Mouse (Mus musculus) gastrocnemius, adult 2 months (tissue): ENCODE data around the gene Pla1a. TPM values are rescaled to one million over a fixed set of nuclear protein-coding genes. Genes with fewer than 3 reads are reported as not detected.

Experiments
- DNase-seq: peaks from one replicate; pipeline ENCODE4 v3.0.0; 2022
- H3K27ac ChIP-seq: fragments of 200-600 bp; 2 replicates; pipeline ENCODE4 v1.8.1; 2022; ENCODE audit warnings: mild to moderate bottlenecking
- H3K4me3 ChIP-seq: fragments of 200-600 bp; 2 replicates; pipeline ENCODE4 v1.8.1; 2022; ENCODE audit warnings: mild to moderate bottlenecking, moderate library complexity
- CTCF ChIP-seq: fragments of 200-600 bp; IDR thresholded peaks from 2 replicates; pipeline ENCODE4 v1.8.1; 2022; ENCODE audit warnings: antibody characterized with exemption, mild to moderate bottlenecking, moderate library complexity
- intact Hi-C: fragments of 180-260 bp; cut with DNase I; formaldehyde crosslinking; loops from one replicate; pipeline ENCODE4 v1.15.1; 2025
- total RNA-seq, 2 experiments: library from RNA; stranded (reverse); gene quantifications; 2 replicates each; pipeline ENCODE4 v1.2.3; 2021

Gene Pla1a
- total RNA-seq, 2 experiments from 2014 or later, result 5.3 to 6.3 TPM

DNA sequence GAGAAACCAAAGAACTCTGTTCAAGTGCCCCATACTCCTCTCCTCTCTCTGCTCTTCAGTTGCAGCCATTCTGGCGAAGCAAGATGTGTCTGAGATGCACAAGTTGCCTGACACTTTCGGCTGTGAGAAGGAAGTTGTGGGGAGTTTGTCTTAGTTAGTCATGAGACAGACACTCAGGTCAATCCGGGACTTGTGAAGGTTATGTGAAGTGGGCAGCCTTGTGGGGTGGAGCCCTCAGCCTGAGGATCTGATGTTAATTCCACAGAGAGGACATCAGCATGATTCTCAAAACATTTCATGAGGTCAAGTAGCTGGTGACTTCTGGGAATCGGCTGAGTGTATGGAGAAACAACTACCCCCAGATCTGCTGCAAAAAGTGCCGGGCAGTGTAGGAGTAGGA is 8.7 kb upstream of the Pla1a start:
- intact Hi-C loops, result no loop called here
- DNase-seq, result no peak
- H3K27ac ChIP-seq, result no peak overlapping the region
- H3K4me3 ChIP-seq, result no peak overlapping the region
- TF ChIP-seq CTCF, result no peak

- DNase-seq, result no peak
- no peak for TF ChIP-seq CTCF
- no peak overlapping the region for H3K27ac ChIP-seq
- intact Hi-C loops, result no loop called here
- H3K4me3 ChIP-seq, result no peak overlapping the region
Measured at GRCm38 (mm10) chr16:38440403-38440802, 7.5 kb upstream of the Pla1a start.

DNA sequence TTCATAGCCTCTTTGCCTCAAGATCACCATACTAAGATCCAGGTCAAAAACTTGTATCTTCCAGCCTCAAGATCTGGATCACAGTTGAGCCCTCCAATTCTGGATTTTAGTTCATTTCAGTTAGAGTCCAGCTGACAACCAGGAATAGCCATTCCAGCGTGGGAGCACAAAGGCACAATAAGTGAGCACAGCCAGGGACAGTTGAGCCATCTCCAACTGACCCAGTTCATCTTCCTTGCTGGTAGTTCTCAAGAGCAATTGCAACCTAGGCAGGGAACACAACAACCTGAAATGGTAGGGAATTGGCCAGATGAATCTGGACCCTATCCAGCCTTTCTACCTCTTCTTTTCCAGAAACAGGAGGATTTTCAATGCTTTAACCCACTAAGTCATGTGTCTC is 6.2 kb upstream of the Pla1a start:
- Histone ChIP-seq H3K4me3 (no peak overlapping the region), H3K27ac (no peak overlapping the region)
- no peak for TF ChIP-seq CTCF
- intact Hi-C loops, result no loop called here
- no peak for DNase-seq

GRCm38 (mm10) chr16:38434295-38434795 is 1.4 kb upstream of the Pla1a start:
- no peak overlapping the region for H3K27ac ChIP-seq
- no peak for TF ChIP-seq CTCF
- no peak overlapping the region for H3K4me3 ChIP-seq
- intact Hi-C loops, result no loop called here
- DNase-seq, result no peak

DNA sequence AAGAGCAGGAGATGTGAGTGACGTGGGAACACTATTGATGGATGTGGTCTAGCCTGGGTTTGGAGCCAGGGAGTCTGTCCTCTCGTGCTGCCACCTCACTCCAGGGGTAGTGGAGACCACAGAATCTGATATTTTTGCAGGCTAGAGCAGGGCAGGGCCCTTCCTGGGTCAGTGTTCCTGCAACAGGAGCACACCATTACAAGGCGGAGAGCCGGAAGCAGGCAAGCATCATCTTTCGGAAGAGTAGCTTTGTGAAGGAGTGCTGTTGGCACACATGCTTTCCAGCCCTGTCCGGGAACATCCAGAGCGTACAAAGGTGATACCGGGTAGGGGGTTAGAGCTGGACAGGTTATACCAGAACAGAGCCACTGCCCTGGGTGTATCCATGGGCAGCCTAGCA is 569 bp upstream of the Pla1a start:
- TF ChIP-seq CTCF, result no peak
- Histone ChIP-seq H3K27ac (peak overlapping the region; percentile 73; the same call in 1 of the 2 replicates), H3K4me3 (no peak overlapping the region)
- intact Hi-C loops, result no loop called here
- DNase-seq, result no peak

DNA sequence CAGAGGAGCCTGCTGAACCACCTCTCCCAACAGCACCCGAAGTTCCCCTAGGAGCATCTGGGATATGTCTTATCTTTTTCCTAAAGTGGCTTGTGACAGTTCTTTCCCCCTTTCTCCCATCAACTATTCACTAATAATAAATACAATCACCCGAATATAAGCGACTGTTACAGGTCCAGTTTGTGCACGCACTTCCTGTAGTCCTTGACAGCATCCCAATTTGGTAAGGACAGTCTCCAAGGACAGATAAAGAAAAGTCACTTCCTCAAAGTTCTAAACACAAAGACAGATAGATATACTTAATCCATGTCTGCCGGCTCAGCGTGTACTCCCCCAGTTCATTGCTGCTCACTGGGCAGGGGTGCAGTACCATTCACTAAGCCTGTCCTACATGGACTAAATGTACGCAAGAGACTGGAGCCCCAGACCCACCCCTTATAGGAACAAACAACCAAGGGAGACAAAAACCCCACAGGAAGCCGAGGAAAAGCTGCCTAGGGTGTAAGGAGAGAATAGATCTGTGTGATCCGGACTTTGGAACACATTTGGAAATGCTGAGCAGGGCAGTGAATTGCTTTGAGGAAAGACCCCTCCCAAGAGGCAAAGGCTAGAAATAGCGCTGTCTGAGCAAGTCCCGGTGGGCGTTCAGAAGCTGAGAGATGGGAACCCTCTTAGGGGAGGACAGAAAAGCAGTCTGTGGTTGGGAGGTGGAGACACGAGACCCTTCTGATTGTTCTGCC is 1.3 kb downstream of the Pla1a start:
- intact Hi-C loops, result no loop called here
- Histone ChIP-seq H3K27ac (peak overlapping the region; percentile 73), H3K4me3 (peak overlapping the region; percentile 54)
- TF ChIP-seq CTCF, result no peak
- no peak for DNase-seq

- no peak for TF ChIP-seq CTCF
- DNase-seq, result no peak
- intact Hi-C loops, result no loop called here
- Histone ChIP-seq H3K27ac (peak overlapping the region; percentile 4; the same call in 1 of the 2 replicates), H3K4me3 (no peak overlapping the region)
Measured at GRCm38 (mm10) chr16:38425799-38426198, 7.1 kb downstream of the Pla1a start.

- peak overlapping the region; percentile 28; the same call in 1 of the 2 replicates for H3K27ac ChIP-seq
- intact Hi-C loops, result no loop called here
- no peak overlapping the region for H3K4me3 ChIP-seq
- TF ChIP-seq CTCF, result no peak
- DNase-seq, result no peak
Measured at GRCm38 (mm10) chr16:38425374-38425773, 7.6 kb downstream of the Pla1a start.

DNA sequence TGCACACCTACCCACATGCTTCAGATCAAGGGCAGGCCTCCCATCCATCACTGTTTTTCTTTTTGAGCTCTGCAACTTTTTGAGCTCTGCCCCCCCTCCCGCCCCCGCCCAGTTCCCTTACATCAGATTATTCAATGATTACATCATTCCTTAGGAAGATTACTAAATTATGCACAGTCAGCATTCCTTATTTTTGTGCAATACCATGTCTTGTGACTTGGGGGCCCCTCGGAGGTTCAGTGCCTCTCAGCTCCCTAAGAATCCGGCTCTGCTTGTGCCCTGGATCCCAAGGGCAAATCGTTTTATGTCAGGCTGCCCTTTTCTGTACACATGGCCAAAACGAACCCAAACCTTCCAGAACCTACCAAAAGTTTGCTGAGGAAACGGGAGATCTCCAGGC is 18.0 kb downstream of the Pla1a start:
- Histone ChIP-seq H3K27ac (no peak overlapping the region), H3K4me3 (no peak overlapping the region)
- no peak for TF ChIP-seq CTCF
- intact Hi-C loops, result no loop called here
- no peak for DNase-seq

- intact Hi-C loops, result no loop called here
- Histone ChIP-seq H3K27ac (no peak overlapping the region), H3K4me3 (no peak overlapping the region)
- no peak for DNase-seq
- no peak for TF ChIP-seq CTCF
Measured at GRCm38 (mm10) chr16:38408416-38408815, 24.5 kb downstream of the Pla1a start.

- Histone ChIP-seq H3K4me3 (no peak overlapping the region), H3K27ac (no peak overlapping the region)
- intact Hi-C loops, result no loop called here
- DNase-seq, result no peak
- TF ChIP-seq CTCF, result no peak
Measured at GRCm38 (mm10) chr16:38407584-38407983, 25.4 kb downstream of the Pla1a start.

GRCm38 (mm10) chr16:38406708-38407107 is 26.2 kb downstream of the Pla1a start:
- Histone ChIP-seq H3K4me3 (no peak overlapping the region), H3K27ac (no peak overlapping the region)
- no peak for TF ChIP-seq CTCF
- DNase-seq, result no peak
- intact Hi-C loops, result no loop called here

DNA sequence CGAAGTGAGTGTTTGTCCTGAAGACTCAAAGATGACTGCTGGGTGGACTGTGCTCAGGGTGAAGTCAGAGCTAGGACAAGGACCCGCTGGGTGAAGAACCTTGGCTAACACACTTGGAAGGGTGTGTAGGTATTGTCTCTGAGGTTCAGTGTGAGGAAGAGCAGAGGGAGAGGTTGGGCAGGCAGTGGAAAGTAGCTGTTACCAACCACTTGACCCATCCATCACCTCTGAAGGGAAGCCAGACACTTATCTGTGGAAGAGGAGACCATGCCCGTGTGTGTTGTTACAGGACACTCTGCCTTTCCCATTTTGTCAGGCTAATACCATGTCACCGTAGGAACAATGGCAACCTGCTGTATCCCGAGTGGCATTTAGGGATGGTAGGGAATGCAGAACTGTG is 26.7 kb downstream of the Pla1a start:
- DNase-seq, result no peak
- Histone ChIP-seq H3K27ac (no peak overlapping the region), H3K4me3 (no peak overlapping the region)
- intact Hi-C loops, result no loop called here
- TF ChIP-seq CTCF, result no peak

DNA sequence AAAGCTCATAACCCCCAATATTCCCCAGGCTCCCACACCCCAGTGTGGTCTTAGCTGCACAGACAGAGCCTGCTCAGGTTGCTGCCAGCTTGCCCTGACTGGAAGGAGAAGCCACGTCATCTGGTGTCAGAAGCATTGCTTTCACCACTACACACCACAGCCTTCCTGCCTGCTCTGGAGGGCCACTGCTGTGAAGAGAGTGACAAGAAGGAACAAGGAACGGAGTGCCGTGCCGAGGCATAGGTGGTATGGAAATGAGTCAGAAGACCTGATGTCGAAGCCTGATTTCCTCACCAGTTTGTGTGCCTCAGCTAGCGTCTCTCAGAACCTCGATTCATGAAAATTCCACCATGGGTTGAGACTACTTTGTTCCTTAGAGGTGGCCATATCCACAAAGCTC is 29.3 kb downstream of the Pla1a start:
- no peak overlapping the region for H3K4me3 ChIP-seq
- no peak overlapping the region for H3K27ac ChIP-seq
- intact Hi-C loops, result no loop called here
- no peak for TF ChIP-seq CTCF
- no peak for DNase-seq
